Mouse (Mus musculus): ENCODE results near the gene Rbfox2. TPM values are rescaled to one million over a fixed set of nuclear protein-coding genes. Genes with fewer than 3 reads are reported as not detected.
"Not testable (repeated sequence)": the region's sequence is repeated elsewhere in the genome, so short reads cannot be mapped to it uniquely, and the experiment has no call there.

The Rbfox2 gene
- total RNA-seq, 2 experiments from 2014 or later = 104 to 121 TPM

DNA sequence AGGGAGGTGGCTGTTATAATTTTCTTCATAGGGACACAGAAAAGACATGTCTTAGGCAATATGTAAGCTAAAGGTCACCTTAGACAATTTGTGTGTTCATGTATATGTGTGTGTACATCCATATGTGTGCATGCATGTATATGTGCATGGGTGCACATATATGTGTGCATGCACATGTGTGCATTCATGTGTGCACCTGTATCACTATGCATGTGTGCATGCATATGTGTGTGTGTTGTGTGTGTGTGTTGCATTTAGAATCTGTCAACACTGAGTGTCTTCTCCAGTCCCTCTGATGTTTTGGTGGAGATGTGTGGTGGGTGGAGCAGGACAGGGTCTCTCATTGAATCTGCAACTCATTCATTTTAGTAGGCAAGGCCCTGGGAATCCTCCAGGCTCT is 244.1 kb downstream of the Rbfox2 start:
- intact Hi-C loops (cut with DNase I; ENCODE audit: low total_unique reads) = no loop called here
- no peak for DNase-seq

DNA sequence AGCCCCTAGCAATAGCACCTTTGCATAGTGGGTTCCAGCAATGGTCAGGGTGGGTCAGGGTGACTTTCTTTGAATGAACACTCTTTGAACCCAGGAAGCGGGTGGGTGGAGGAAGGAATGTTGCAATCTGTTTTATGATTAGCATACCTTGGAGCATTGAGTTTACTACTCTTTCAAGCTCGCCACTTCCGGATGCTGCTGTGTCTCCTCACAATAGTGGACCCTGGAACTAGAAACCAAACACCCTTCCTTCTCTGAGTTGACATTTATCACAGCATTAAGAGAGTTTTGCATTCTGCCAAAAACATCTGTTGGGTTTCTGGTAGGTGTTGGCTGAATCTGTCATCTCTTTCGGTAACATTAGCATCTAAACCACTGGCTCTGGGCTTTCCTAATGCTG is 247.4 kb downstream of the Rbfox2 start:
- intact Hi-C loops (cut with DNase I; ENCODE audit: low total_unique reads) = not testable (repeated sequence)

DNA sequence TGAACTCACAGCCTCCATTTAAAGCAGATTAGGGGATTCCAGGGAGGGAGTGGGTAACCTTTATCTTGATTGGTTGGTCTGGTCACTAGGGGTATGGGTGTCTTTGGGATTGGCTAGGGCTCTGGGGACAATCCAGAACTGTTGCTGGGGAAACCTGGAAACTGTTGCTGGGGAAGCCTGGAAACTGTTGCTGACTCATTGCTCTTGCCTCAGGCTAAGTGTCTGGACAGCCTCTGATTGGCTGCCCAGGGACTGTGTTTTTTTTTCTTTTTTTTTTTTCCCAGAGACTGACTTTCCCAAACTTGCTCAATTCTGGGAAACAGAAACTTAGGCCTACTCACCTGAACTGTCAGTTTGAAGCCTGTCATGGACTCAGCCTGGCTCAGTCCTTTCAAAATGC is 248.2 kb downstream of the Rbfox2 start:
- intact Hi-C loops (cut with DNase I; ENCODE audit: low total_unique reads) = no loop called here
- DNase-seq = no peak

More for the DNA sequence above, 247.4 kb downstream of the Rbfox2 start:
- DNase-seq = not testable (repeated sequence)

DNA sequence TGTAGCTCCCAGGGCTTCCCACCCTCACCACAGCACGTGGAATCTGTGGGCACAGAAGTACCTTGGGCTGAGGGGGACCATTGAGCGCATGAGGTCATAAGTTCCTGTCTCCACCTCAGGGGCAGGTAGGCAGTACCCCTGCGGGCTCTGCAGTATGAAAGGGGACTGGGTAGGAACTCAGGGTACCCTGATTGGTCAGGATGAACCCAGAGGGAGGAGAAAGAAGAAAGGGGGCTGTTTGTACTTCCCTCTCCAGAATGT is 250.1 kb downstream of the Rbfox2 start:
- intact Hi-C loops (cut with DNase I; ENCODE audit: low total_unique reads) = no loop called here
- DNase-seq = no peak

DNA sequence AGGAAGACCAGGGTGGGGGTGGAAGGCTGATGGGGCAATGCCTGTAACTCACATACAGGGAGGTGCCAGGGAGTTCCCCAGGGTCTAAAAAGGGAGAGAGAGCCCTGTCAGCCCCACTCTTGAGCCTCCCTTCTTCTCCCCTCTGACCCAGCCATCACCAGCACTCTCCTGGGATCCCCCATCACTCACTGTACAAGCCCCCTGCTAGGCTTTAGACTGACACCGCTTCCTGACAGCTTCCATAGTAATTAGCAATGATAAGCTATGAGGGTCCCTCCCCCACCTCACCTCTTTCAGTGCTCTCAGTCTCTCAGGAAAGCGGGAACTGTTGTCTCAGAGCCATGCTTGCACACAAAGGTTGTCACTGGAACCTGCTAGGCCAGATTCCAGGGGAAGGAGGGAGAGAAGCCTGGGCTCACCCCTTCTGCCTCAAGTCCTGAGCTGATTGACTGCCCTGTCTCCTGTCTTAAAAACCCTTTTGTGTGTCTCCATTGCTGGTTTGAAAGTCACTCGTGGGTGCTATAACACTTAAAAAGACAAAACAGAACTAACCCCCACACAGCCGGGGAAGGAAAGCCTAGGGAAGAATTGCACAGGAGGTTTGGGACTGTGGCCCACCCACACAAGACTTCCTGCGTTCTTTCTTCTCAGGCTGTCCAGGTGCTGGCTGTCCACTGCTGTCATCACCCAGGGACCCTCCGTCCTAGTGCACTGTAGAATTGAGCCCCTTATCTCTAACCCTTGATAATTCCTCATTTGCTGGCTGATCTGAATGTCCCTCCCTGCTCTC is 250.6 kb downstream of the Rbfox2 start:
- DNase-seq = no peak
- intact Hi-C loops (cut with DNase I; ENCODE audit: low total_unique reads) = no loop called here

DNA sequence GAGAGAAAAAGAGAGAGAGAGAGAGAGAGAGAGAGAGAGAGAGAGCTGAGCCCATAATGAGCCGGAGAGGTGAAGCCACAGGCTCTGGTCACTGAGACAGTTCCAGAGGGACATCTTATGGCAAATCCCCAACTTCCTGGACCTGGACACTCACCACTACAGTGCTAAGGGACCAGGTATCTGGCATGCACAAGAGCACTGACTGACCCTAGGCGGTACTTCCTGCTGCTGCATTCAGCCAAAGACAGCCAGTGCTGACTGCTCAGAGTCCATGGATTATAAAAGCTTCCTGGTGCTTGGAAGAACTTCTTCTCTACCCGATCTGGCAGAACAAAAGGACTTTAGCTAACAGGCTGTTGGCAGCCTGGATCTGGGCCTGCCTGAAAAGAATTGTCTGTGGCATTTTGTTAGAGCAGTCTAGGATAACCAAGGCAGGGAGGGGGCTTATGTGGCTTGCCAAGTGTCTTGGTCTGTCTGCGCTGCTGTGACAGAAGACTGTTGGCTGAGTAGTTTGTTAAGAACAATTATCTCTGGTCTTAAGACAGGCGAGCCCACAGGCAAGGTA is 252.1 kb downstream of the Rbfox2 start:
- DNase-seq = no peak
- intact Hi-C loops (cut with DNase I; ENCODE audit: low total_unique reads) = no loop called here

- intact Hi-C loops (cut with DNase I; ENCODE audit: low total_unique reads) = no loop called here
These were observed 253.8 kb downstream of the Rbfox2 start for GRCm38 (mm10) chr15:77053021-77053420.

GRCm38 (mm10) chr15:77052176-77052575 is 254.6 kb downstream of the Rbfox2 start:
- intact Hi-C loops (cut with DNase I; ENCODE audit: low total_unique reads) = no loop called here
- DNase-seq = no peak

More at GRCm38 (mm10) chr15:77053021-77053420, 253.8 kb downstream of the Rbfox2 start:
- DNase-seq = no peak

GRCm38 (mm10) chr15:77050570-77050969 is 256.2 kb downstream of the Rbfox2 start, which contains the start of gene Mb:
Mb (minus strand) TSS chr15:77050670.
- DNase-seq = no peak
- intact Hi-C loops (cut with DNase I; ENCODE audit: low total_unique reads) = no loop called here

- DNase-seq = peak; percentile 40
- intact Hi-C loops (cut with DNase I; ENCODE audit: low total_unique reads) = no loop called here
These were observed 261.2 kb downstream of the Rbfox2 start for GRCm38 (mm10) chr15:77045609-77046008.

DNA sequence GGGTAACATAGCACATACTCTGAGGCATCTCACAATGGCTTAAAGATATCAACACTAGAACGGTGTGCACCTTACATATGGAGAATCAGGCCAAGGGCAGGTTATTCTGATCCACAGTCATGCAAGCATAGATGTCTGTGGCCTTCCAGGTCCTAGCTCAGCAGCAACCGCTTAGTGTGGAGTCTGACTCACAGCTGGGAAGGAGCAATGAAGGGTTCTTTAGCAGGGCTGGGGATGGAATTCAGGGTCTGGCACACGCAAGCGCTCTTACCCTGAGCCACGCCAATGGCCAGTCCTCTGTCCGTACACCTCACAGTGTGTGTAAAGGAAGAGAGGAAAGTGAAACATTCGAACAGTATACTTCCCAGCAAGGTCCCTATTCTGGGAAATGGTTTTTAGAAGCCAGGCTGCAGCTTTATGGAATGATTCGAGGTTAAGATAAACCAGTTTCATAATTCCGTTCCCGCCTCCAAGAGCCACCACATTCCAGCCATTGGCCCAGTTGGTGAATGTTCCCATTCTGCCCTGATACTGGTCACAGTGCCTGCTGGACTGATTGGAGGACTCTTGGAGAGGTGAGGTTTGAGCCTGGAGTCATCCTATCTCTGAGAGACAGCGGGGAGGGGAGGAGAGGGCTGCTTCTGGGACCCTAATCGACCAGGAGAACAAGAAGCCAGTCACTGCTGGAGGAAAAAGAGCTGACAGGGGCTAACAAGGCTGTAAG is 262.0 kb downstream of the Rbfox2 start, which contains the start of gene Apol6:
Gene Apol6 (plus strand): TSS at position 133 of the 724 bp plus-strand sequence.
- intact Hi-C loops (cut with DNase I; ENCODE audit: low total_unique reads) = no loop called here
- DNase-seq = no peak

DNA sequence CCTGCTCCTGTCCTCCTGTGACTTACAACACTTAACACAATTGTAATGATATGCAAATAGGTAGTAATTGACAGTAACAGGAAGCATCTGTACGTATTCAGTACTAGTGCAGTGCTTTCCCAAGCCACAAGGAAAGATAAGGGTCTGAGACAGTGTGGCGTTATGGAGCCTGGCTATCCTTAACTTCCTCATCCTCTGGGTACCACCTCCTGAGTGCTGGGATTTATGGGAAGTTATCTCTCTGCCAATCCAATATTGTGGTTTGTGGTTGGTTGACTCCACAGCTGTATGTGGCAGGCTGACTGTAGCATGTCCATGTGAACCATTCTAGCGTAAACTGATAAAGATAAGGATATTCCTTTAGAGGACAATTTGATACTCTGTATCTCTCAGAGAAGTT is 266.0 kb downstream of the Rbfox2 start:
- intact Hi-C loops (cut with DNase I; ENCODE audit: low total_unique reads) = no loop called here
- no peak for DNase-seq

GRCm38 (mm10) chr15:77039211-77039700 is 267.5 kb downstream of the Rbfox2 start:
- intact Hi-C loops (cut with DNase I; ENCODE audit: low total_unique reads) = no loop called here
- no peak for DNase-seq

GRCm38 (mm10) chr15:77037278-77038161 is 269.3 kb downstream of the Rbfox2 start:
- intact Hi-C loops (cut with DNase I; ENCODE audit: low total_unique reads) = no loop called here
- peak; percentile 82 for DNase-seq

- intact Hi-C loops (cut with DNase I; ENCODE audit: low total_unique reads) = no loop called here
- DNase-seq = no peak
These were observed 269.9 kb downstream of the Rbfox2 start for GRCm38 (mm10) chr15:77036989-77037277.

DNA sequence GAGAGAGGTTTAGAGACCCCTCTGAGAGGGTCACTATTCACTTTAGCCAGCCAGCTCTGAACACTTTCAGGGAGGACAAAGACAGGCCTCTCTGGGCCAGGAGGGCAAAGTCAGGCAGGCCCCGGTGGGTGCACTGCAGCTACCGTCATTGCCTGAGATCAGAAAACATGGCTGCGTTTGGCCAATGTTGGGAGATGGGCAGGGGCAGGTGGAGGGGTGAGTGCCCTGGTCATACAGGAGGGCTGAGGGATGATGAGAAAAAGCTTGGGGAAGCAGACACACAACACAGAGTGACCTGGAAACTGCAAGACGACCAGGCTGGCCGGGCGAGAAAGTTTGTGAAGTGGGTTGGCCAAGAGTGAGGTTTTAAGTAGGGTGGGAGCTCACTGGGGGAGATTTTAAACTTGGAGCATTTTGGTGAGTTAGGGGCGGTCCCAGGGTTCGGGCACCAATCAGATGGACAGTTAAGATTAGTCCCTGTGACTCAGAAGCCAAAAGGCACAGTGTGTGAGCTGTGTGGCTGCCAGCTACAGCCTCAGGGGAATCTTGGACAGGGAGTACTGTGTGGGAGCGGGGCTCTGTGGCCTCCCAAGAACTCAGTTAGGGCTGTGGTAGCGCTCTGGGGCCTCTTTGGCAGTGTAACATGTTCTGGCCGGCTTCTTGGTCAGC is 270.4 kb downstream of the Rbfox2 start:
- DNase-seq = peak; percentile 92
- intact Hi-C loops (cut with DNase I; ENCODE audit: low total_unique reads) = no loop called here

- intact Hi-C loops (cut with DNase I; ENCODE audit: low total_unique reads) = no loop called here
- no peak for DNase-seq
These were observed 271.2 kb downstream of the Rbfox2 start for GRCm38 (mm10) chr15:77035643-77036042.

GRCm38 (mm10) chr15:77034526-77034925 is 272.3 kb downstream of the Rbfox2 start:
- DNase-seq = no peak
- intact Hi-C loops (cut with DNase I; ENCODE audit: low total_unique reads) = no loop called here

GRCm38 (mm10) chr15:77031271-77031670 is 275.5 kb downstream of the Rbfox2 start:
- intact Hi-C loops (cut with DNase I; ENCODE audit: low total_unique reads) = no loop called here

More at GRCm38 (mm10) chr15:77031271-77031670, 275.5 kb downstream of the Rbfox2 start:
- no peak for DNase-seq
